Mouse (Mus musculus) splenic B cell, adult 2 months (primary cell): Measurements from ENCODE around the gene Rtn4r.

Experiments
- DNase-seq: peaks from one replicate; pipeline ENCODE4 v3.0.0-alpha.2; 2011; ENCODE audit warnings: low read depth, low spot score
- H3K27me3 ChIP-seq: 2 replicates; pipeline ENCODE4 v1.6.1; 2012; ENCODE audit warnings: mild to moderate bottlenecking, low read length, moderate library complexity, mixed read lengths; ENCODE audit not compliant: control insufficient read depth, poor library complexity, insufficient read depth, severe bottlenecking
- H3K36me3 ChIP-seq: 2 replicates; pipeline ENCODE4 v1.6.1; 2012; ENCODE audit warnings: mild to moderate bottlenecking, low read length, moderate library complexity, mixed read lengths; ENCODE audit not compliant: control insufficient read depth, poor library complexity, insufficient read depth, severe bottlenecking

Rtn4r gene

GRCm38 (mm10) chr16:18111042-18111441, 16.4 kb upstream of the Rtn4r start:
- no peaks in the 10 kb centered on the region for H3K36me3 ChIP-seq
- no peak for DNase-seq

GRCm38 (mm10) chr16:18116467-18116866, 11.0 kb upstream of the Rtn4r start:
- Histone ChIP-seq H3K36me3 (no peaks in the 10 kb centered on the region), H3K27me3 (no peaks in the 10 kb centered on the region)
- DNase-seq, result no peak

More at GRCm38 (mm10) chr16:18111042-18111441, 16.4 kb upstream of the Rtn4r start:
- no peaks in the 10 kb centered on the region for H3K27me3 ChIP-seq

- Histone ChIP-seq H3K27me3 (no peaks in the 10 kb centered on the region), H3K36me3 (no peaks in the 10 kb centered on the region)
- no peak for DNase-seq
These were observed 9.2 kb upstream of the Rtn4r start for GRCm38 (mm10) chr16:18118285-18118684.

GRCm38 (mm10) chr16:18119031-18119730, 8.3 kb upstream of the Rtn4r start:
- Histone ChIP-seq H3K36me3 (no peaks in the 10 kb centered on the region), H3K27me3 (no peaks in the 10 kb centered on the region)
- DNase-seq, result peak; percentile 22

- no peak for DNase-seq
- Histone ChIP-seq H3K27me3 (no peaks in the 10 kb centered on the region), H3K36me3 (no peaks in the 10 kb centered on the region)
These were observed 4.7 kb upstream of the Rtn4r start for GRCm38 (mm10) chr16:18122740-18123139.

- H3K27me3 ChIP-seq, result no peaks in the 10 kb centered on the region
These were observed 4.0 kb upstream of the Rtn4r start for GRCm38 (mm10) chr16:18123471-18123870.

GRCm38 (mm10) chr16:18124040-18124439, 3.4 kb upstream of the Rtn4r start:
- no peak for DNase-seq
- no peaks in the 10 kb centered on the region for H3K36me3 ChIP-seq
- no peaks in the 10 kb centered on the region for H3K27me3 ChIP-seq

More at GRCm38 (mm10) chr16:18123471-18123870, 4.0 kb upstream of the Rtn4r start:
- H3K36me3 ChIP-seq, result no peaks in the 10 kb centered on the region
- no peak for DNase-seq

GRCm38 (mm10) chr16:18124626-18125025, 2.8 kb upstream of the Rtn4r start:
- H3K36me3 ChIP-seq, result no peaks in the 10 kb centered on the region
- H3K27me3 ChIP-seq, result no peaks in the 10 kb centered on the region
- no peak for DNase-seq

GRCm38 (mm10) chr16:18125131-18125530, 2.3 kb upstream of the Rtn4r start:
- Histone ChIP-seq H3K27me3 (no peaks in the 10 kb centered on the region), H3K36me3 (no peaks in the 10 kb centered on the region)
- DNase-seq, result no peak

- no peaks in the 10 kb centered on the region for H3K36me3 ChIP-seq
- DNase-seq, result no peak
- H3K27me3 ChIP-seq, result no peaks in the 10 kb centered on the region
These were observed 1.2 kb upstream of the Rtn4r start for GRCm38 (mm10) chr16:18126211-18126610.

- H3K36me3 ChIP-seq, result no peaks in the 10 kb centered on the region
- H3K27me3 ChIP-seq, result no peaks in the 10 kb centered on the region
- no peak for DNase-seq
These were observed 575 bp downstream of the Rtn4r start for GRCm38 (mm10) chr16:18127871-18128563.

- Histone ChIP-seq H3K27me3 (no peaks in the 10 kb centered on the region), H3K36me3 (no peaks in the 10 kb centered on the region)
- DNase-seq, result no peak
These were observed 1.1 kb downstream of the Rtn4r start for GRCm38 (mm10) chr16:18128564-18128935.

- DNase-seq, result no peak
- no peaks in the 10 kb centered on the region for H3K36me3 ChIP-seq
- no peaks in the 10 kb centered on the region for H3K27me3 ChIP-seq
These were observed 2.0 kb downstream of the Rtn4r start for GRCm38 (mm10) chr16:18129413-18129812.

GRCm38 (mm10) chr16:18130288-18130687, 2.8 kb downstream of the Rtn4r start:
- Histone ChIP-seq H3K36me3 (no peaks in the 10 kb centered on the region), H3K27me3 (no peaks in the 10 kb centered on the region)
- no peak for DNase-seq

- no peaks in the 10 kb centered on the region for H3K27me3 ChIP-seq
- no peaks in the 10 kb centered on the region for H3K36me3 ChIP-seq
- no peak for DNase-seq
These were observed 3.3 kb downstream of the Rtn4r start for GRCm38 (mm10) chr16:18130705-18131104.
